Mouse (Mus musculus) intestine, postnatal 0 days (tissue): Measurements from ENCODE around the gene Xpo5. TPM values are rescaled to one million over a fixed set of nuclear protein-coding genes. Genes with fewer than 3 reads are reported as not detected.

Source experiments
- ATAC-seq: fragments of 200-750 bp; cut with Nextera tagmentation; 2 replicates; pipeline ENCODE4 v1.8.0; 2017; ENCODE audit warnings: mild to moderate bottlenecking, moderate TSS enrichment, moderate library complexity
- H3K27ac ChIP-seq: fragments of 300-500 bp; sonication (generic); 2 replicates; pipeline ENCODE4 v1.5.1; 2014; ENCODE audit warnings: mild to moderate bottlenecking, low read depth, low read length, moderate library complexity
- H3K27me3 ChIP-seq: fragments of 300-500 bp; sonication (generic); replicated peaks from 2 replicates; pipeline ENCODE4 v1.6.1; 2014; ENCODE audit warnings: low read length, mixed read lengths; ENCODE audit not compliant: control insufficient read depth, insufficient read depth
- H3K36me3 ChIP-seq: fragments of 300-500 bp; sonication (generic); 2 replicates; pipeline ENCODE4 v1.6.1; 2014; ENCODE audit warnings: mild to moderate bottlenecking, moderate library complexity; ENCODE audit not compliant: control insufficient read depth, insufficient read depth
- H3K4me1 ChIP-seq: fragments of 300-500 bp; sonication (generic); replicated peaks from 2 replicates; pipeline ENCODE4 v1.6.1; 2014; ENCODE audit warnings: antibody characterized with exemption, low read length, mixed read lengths; ENCODE audit not compliant: control insufficient read depth, insufficient read depth
- H3K4me2 ChIP-seq: fragments of 300-500 bp; sonication (generic); replicated peaks from 2 replicates; pipeline ENCODE4 v1.6.1; 2014; ENCODE audit warnings: low read depth, mild to moderate bottlenecking, moderate library complexity
- H3K4me3 ChIP-seq: fragments of 300-500 bp; sonication (generic); 2 replicates; pipeline ENCODE4 v1.5.1; 2014; ENCODE audit warnings: low read depth, low read length
- H3K9ac ChIP-seq: fragments of 300-500 bp; sonication (generic); 2 replicates; pipeline ENCODE4 v1.6.1; 2014; ENCODE audit warnings: mild to moderate bottlenecking, low read depth, low read length
- H3K9me3 ChIP-seq: fragments of 300-500 bp; sonication (generic); 2 replicates; pipeline ENCODE4 v1.6.1; 2016; ENCODE audit warnings: mixed run types; ENCODE audit not compliant: control insufficient read depth
- CTCF ChIP-seq: sonication (generic); IDR thresholded peaks from 2 replicates; pipeline ENCODE4 v1.5.1; 2016; ENCODE audit warnings: low read depth, mild to moderate bottlenecking, control low read depth, antibody characterized with exemption, moderate library complexity
- WGBS: fragments of 180-500 bp; shearing (Covaris S2); extraction: QIAGEN DNeasy Blood & Tissue Kit; methylation state at CpG from one replicate; pipeline ENCODE4 v1.1.7; 2014; 5-methylcytosine and 5-hydroxymethylcytosine counted together
- polyA plus RNA-seq: library from polyadenylated mRNA; unstranded; fragments of >200 nt; fragmentation: Nextera tagmentation; extraction: Ambion mirVana; gene quantifications from 2 replicates; pipeline ENCODE4 v1.2.1, GENCODE M21; 2015

Xpo5 gene
- polyA plus RNA-seq, 1 experiment from 2014 or later: 8.2 TPM

DNA sequence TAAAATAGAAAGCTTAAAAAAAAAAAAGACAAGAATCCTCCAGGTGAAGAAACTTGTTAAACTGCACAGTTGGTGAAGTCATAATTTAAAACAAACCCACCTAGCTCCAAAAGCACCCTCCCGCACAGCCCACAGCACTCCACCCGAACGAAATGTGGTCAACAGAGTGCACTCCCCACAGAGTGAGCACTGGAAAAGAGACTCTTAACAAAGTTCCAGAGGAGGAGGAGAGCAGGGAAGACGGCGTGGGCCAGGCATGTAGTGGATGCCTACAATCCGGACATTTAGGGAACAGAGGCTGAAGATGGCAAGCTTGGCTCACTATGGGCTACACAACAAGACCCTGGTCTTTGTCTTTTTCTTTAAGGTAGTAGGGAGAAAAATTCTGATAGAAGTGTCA is 72.5 kb downstream of the Xpo5 start:
- TF ChIP-seq CTCF: no peak
- ATAC-seq: no peak
- no peak overlapping the region for H3K4me2 ChIP-seq
- 91% methylated on average over 6 of the region's 6 CpGs for WGBS
- H3K27me3 ChIP-seq: no peaks in the 10 kb centered on the region
- H3K4me1 ChIP-seq: no peaks in the 10 kb centered on the region
- H3K4me3 ChIP-seq: no peak overlapping the region
- no peak overlapping the region for H3K27ac ChIP-seq
- H3K9ac ChIP-seq: no peak overlapping the region
- H3K9me3 ChIP-seq: no peaks in the 10 kb centered on the region
- peaks cover 50% of the 10 kb centered on the region for H3K36me3 ChIP-seq

DNA sequence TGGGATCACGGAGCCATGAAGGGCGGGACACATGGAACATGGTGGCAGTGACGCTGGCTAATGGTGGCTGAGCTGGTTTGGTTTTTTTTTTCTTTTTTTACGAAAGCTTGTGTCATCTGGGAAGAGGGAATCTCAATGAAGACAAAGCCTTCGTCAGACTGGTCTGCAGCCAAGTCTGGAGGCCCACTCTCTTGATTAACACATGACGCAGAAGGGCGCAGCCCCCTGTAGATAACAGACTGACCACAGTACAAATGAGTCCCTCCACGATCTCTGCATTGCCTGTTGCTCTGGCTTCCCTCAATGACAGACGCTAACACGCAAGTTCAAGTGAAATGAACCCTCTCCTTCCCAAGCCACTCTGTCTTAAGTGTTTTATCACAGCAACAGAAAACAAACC is 72.9 kb downstream of the Xpo5 start:
- peaks cover 49% of the 10 kb centered on the region for H3K36me3 ChIP-seq
- 91% methylated on average over 10 of the region's 10 CpGs for WGBS
- H3K4me3 ChIP-seq: no peak overlapping the region
- H3K9ac ChIP-seq: no peak overlapping the region
- no peak for TF ChIP-seq CTCF
- H3K4me1 ChIP-seq: no peaks in the 10 kb centered on the region
- no peaks in the 10 kb centered on the region for H3K27me3 ChIP-seq
- no peak for ATAC-seq
- H3K4me2 ChIP-seq: no peak overlapping the region
- no peak overlapping the region for H3K27ac ChIP-seq
- no peaks in the 10 kb centered on the region for H3K9me3 ChIP-seq

DNA sequence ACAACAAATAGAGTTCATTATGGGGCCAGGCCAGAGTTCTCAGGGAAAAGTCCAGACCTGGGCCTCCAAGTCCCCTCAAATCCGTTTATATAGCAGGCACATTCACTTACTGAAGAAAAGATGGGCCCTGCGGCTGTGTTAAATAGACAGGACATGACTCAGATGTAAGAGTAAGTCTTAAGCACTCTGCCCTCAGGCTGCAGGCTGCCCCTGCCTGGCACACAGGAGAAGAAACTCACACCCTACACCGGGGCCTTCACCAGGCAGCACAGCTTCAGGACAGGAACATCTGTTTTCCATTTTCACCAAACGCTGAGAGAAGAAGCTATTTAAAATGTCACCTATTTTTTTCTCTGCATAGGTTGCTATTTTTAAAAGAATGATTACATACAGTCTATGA is 75.0 kb downstream of the Xpo5 start:
- Histone ChIP-seq H3K4me2 (no peak overlapping the region), H3K9ac (no peak overlapping the region), H3K27ac (no peak overlapping the region), H3K36me3 (peaks cover 36% of the 10 kb centered on the region), H3K4me3 (no peak overlapping the region), H3K4me1 (0 out of 2 replicates have a peak, but pooled peaks cover 2% of the 10 kb centered on the region), H3K9me3 (no peaks in the 10 kb centered on the region), H3K27me3 (no peaks in the 10 kb centered on the region)
- no peak for ATAC-seq
- no peak for TF ChIP-seq CTCF
- 69% methylated on average over 4 of the region's 4 CpGs for WGBS

DNA sequence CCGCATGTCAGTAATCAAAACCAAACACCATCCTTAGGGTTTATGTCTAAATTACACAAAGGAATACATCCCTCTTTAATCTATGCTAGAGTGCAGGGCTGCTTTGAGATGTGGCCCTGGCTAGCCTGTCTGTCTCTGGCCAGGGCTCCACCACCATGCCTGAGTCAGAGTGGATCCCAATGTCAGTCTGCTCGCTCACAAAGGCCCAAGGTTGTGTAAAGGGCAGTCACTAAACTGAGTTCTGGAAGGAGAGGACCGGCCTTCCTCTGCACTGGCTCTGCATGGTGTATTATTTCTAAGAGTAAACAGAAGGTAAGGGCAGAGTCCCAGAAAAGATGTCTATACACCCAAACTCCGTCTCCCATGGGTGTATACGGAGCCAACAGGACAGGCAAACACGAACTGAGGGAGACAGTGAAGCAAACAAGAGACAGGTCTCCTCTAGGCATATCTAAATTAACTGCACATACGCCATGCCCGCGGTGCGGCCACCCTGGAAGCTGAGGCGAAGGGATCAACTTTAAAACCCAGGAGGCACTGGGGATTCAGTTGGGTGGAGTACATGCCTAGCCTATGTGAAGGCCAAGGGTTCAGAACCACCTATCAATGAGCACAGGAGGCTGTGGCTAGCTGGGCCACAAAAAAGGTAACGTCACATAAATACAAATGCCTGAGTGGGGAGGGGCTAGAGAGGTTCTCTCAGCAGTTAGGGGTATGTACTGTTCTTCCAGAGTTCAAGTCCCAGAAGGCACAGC is 75.6 kb downstream of the Xpo5 start:
- 86% methylated on average over 12 of the region's 12 CpGs for WGBS
- Histone ChIP-seq H3K9me3 (no peaks in the 10 kb centered on the region), H3K36me3 (peaks cover 36% of the 10 kb centered on the region), H3K4me1 (0 out of 2 replicates have a peak, but pooled peaks cover 2% of the 10 kb centered on the region), H3K27ac (no peak overlapping the region), H3K9ac (no peak overlapping the region), H3K27me3 (no peaks in the 10 kb centered on the region), H3K4me2 (no peak overlapping the region), H3K4me3 (no peak overlapping the region)
- ATAC-seq: no peak
- TF ChIP-seq CTCF: no peak

DNA sequence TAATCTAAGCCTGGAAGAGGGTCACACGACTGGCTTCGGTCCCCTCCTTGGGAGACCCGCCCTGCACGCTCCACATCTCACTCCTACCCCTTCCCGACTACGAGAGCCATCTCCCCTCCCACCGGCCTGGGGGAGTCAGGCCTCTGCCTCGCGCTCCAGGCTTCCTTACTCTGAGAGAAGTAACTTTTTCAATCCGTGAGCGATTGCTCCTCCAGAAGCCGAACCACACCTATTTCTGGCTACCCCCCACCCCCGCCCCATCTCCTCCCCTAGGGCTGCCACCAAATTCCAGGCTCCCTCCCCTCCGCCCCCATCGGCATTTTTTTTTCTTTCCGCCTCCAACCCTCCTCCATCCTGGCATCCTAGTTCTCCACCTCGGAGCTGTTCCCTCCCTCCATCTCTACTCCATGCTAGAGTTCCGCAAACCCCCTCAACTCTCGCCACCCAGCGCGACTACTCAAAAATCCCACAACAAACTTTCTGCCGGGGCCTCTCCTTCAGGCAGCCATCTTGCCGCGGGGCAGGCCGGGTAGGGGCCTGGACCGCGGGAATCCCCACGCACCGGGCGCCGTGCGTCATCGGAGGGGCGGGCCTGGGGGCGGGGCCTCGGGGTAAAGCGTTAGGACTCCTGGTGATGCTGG is 80.0 kb downstream of the Xpo5 start, which contains the start of gene Tjap1:
TSS of gene Tjap1 (minus strand) at position 544 of the 641 bp plus-strand sequence.
- Histone ChIP-seq H3K4me2 (peak within 1 kb of the TSS; percentile 98), H3K4me3 (peak within 1 kb of the TSS; percentile 64), H3K27me3 (no peaks in the 10 kb centered on the region), H3K9me3 (no peaks in the 10 kb centered on the region), H3K9ac (peak within 1 kb of the TSS; percentile 77), H3K4me1 (0 out of 2 replicates have a peak, but pooled peaks cover 7% of the 10 kb centered on the region), H3K36me3 (peaks cover 13% of the 10 kb centered on the region), H3K27ac (peak within 1 kb of the TSS; percentile 72)
- under 1% methylated on average over 37 of the region's 37 CpGs for WGBS
- TF ChIP-seq CTCF: no peak
- ATAC-seq: peak; percentile 98

DNA sequence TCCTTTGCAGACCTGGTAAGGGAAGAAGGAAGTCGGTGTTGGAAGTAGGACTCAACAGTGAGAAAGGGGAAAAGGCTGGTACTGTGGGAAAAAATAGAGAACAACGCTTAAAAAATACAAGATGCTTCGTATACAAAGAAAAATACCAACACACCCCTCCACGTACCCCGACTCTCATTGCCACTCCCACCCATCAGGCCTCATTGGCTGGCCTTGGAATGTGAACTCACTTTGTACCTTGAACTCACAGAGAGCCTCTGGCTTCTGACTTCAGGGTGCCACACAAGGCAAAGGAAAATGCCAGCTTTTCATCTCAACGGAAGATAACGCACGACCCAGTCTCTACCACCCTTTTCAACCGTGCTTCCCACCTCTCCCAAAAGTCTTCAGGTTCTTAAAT is 80.6 kb downstream of the Xpo5 start:
- H3K4me3 ChIP-seq: peak overlapping the region; percentile 64
- no peaks in the 10 kb centered on the region for H3K27me3 ChIP-seq
- H3K4me1 ChIP-seq: 0 out of 2 replicates have a peak, but pooled peaks cover 7% of the 10 kb centered on the region
- H3K4me2 ChIP-seq: peak overlapping the region; percentile 98
- H3K36me3 ChIP-seq: peaks cover 13% of the 10 kb centered on the region
- H3K27ac ChIP-seq: peak overlapping the region; percentile 72
- peak; percentile 78 for ATAC-seq
- no peak overlapping the region; the same call in 1 of the 2 replicates for H3K9ac ChIP-seq
- H3K9me3 ChIP-seq: no peaks in the 10 kb centered on the region
- TF ChIP-seq CTCF: no peak
- 13% methylated on average over 9 of the region's 9 CpGs for WGBS
